Mouse (Mus musculus): ENCODE data around the gene Pdzph1. TPM values are rescaled to one million over a fixed set of nuclear protein-coding genes. Genes with fewer than 3 reads are reported as not detected.

Pdzph1 gene
- polyA plus RNA-seq, 1 experiment from 2014 or later: 5.6 TPM

DNA sequence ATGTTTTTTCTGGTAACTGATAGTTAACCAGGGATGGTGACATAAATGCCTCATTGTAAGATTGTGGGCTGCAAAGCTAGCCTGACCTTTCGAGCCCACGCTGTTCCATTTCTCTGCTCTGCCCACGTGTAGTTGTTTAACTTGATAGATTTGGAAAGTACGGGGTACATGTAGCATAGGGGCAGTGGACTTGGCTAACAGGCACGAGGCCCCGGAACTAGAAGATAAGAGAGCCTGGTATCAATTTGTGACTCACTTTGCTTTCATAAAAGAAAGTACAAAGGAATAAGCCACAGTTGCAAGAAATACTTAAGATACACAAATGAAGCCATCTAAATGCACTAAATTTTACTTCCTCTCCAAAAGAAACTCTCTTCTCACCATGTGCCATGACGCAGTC lies 79.6 kb downstream of the Pdzph1 start:
- no peak for ATAC-seq
- Histone ChIP-seq H3K4me1 (ENCODE audit: control insufficient read depth, insufficient read depth, low read length) (no peaks in the 10 kb centered on the region), H3K9ac (ENCODE audit: low read depth, low read length) (no peak overlapping the region), H3K27ac (ENCODE audit: low read length) (no peak overlapping the region), H3K4me3 (ENCODE audit: low read depth, low read length) (no peak overlapping the region), H3K9me3 (replicated peaks; ENCODE audit: control insufficient read depth, low read length, poor library complexity, severe bottlenecking) (no peaks in the 10 kb centered on the region), H3K4me2 (ENCODE audit: low read length) (no peak overlapping the region), H3K27me3 (ENCODE audit: control insufficient read depth, insufficient read depth, low read depth, low read length) (no peaks in the 10 kb centered on the region), H3K36me3 (ENCODE audit: control insufficient read depth, insufficient read depth, low read length) (no peaks in the 10 kb centered on the region)
- WGBS: 83% methylated on average over 7 of the region's 7 CpGs

DNA sequence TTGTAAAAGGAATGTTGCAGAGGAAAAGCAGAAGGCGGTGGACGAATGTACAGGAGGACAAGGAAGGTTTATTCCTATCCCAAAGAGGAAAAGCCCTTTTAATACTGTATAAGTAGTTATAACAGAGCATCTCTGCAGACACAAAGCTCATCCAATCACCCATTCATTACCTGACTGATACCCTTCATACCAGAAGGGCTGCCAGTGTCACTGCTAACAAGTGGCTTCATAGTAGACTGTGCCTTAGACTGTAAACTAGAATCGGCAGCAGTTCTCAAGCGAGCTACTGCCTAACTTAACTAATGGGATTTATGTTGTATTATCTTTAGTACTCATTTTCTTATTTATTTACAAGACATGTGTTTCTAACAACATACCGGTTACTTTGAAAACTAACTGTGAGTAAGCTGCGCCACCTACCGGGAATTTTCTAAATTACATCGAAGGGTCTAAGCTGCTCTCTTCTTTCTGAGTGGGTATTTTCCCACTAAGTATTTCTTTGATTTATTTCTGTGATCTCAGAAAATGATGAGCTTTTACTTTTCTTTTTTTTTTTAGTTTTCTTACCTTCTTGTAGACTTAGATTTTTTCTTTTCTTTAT lies 82.0 kb downstream of the Pdzph1 start:
- Histone ChIP-seq H3K27ac (ENCODE audit: low read length) (no peak overlapping the region), H3K36me3 (ENCODE audit: control insufficient read depth, insufficient read depth, low read length) (no peaks in the 10 kb centered on the region), H3K4me2 (ENCODE audit: low read length) (no peak overlapping the region), H3K9me3 (replicated peaks; ENCODE audit: control insufficient read depth, low read length, poor library complexity, severe bottlenecking) (no peaks in the 10 kb centered on the region), H3K4me3 (ENCODE audit: low read depth, low read length) (no peak overlapping the region), H3K27me3 (ENCODE audit: control insufficient read depth, insufficient read depth, low read depth, low read length) (no peaks in the 10 kb centered on the region), H3K9ac (ENCODE audit: low read depth, low read length) (no peak overlapping the region), H3K4me1 (ENCODE audit: control insufficient read depth, insufficient read depth, low read length) (no peaks in the 10 kb centered on the region)
- WGBS: 39% methylated on average over 8 of the region's 8 CpGs
- ATAC-seq: peak; percentile 78; the same call in 1 of the 2 replicates

DNA sequence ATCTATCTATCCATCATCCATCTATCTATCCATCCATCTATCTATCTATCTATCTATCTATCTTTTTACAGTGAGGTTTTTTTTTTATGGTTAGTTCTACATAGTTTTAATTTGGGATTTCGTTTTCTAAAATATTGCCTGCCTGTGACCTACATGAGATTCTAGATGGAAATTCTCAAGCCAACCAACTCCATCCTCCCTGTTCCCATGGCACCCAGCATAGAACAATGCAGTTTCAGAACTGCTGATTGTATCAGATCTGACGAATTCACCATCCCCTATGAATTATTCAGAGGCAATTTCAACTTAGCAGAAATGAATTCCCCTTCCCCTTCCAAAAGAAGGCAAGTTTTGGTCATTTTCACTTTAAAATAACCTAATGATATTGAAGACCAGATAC lies 85.2 kb downstream of the Pdzph1 start:
- Histone ChIP-seq H3K27me3 (ENCODE audit: control insufficient read depth, insufficient read depth, low read depth, low read length) (no peaks in the 10 kb centered on the region), H3K9ac (ENCODE audit: low read depth, low read length) (no peak overlapping the region), H3K4me1 (ENCODE audit: control insufficient read depth, insufficient read depth, low read length) (no peaks in the 10 kb centered on the region), H3K9me3 (replicated peaks; ENCODE audit: control insufficient read depth, low read length, poor library complexity, severe bottlenecking) (no peaks in the 10 kb centered on the region), H3K4me3 (ENCODE audit: low read depth, low read length) (no peak overlapping the region), H3K27ac (ENCODE audit: low read length) (no peak overlapping the region), H3K4me2 (ENCODE audit: low read length) (no peak overlapping the region), H3K36me3 (ENCODE audit: control insufficient read depth, insufficient read depth, low read length) (no peaks in the 10 kb centered on the region)
- WGBS: 37% methylated on average over 2 of the region's 2 CpGs
- ATAC-seq: no peak

DNA sequence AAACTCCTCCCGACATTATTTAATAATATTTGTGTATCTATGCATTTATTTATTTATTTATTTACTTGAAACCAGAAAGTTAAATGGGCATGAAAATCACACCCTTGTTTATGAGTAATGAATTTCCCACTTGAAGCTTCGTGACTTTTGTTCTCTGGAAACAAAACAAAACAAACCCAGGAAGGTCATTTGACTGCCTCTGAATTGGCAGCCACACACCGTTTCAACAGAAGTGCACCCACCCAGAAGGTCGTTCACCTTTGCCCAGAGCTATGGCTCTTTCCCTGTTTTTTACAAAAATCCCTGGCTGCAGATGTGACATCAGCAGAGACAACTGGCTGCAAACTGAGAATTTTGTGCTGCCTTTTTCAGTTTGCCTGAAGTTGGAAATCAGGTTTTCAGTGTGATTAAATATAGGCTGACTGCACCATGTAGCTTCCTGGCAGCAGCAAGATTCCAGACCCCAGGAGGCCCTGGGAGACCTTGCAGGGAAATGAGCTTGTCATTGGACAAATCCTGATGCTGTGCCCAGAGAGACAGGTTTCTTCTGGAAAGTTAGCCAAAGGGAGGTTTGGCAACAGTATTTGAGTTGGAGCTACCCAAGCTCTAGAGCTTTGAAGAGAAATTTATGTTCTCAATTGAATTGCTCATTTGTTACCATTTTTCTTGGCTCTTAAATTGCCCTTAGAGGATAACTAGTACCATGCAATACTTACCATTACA lies 99.5 kb downstream of the Pdzph1 start:
- H3K36me3 ChIP-seq (ENCODE audit: control insufficient read depth, insufficient read depth, low read length): no peaks in the 10 kb centered on the region
- H3K9ac ChIP-seq (ENCODE audit: low read depth, low read length): no peak overlapping the region
- no peaks in the 10 kb centered on the region for H3K9me3 ChIP-seq (replicated peaks; ENCODE audit: control insufficient read depth, low read length, poor library complexity, severe bottlenecking)
- H3K27ac ChIP-seq (ENCODE audit: low read length): no peak overlapping the region
- WGBS: 32% methylated on average over 4 of the region's 4 CpGs
- no peak overlapping the region for H3K4me2 ChIP-seq (ENCODE audit: low read length)
- H3K27me3 ChIP-seq (ENCODE audit: control insufficient read depth, insufficient read depth, low read depth, low read length): no peaks in the 10 kb centered on the region
- ATAC-seq: no peak
- H3K4me3 ChIP-seq (ENCODE audit: low read depth, low read length): no peak overlapping the region
- peaks cover 7% of the 10 kb centered on the region; the same call in 1 of the 2 replicates for H3K4me1 ChIP-seq (ENCODE audit: control insufficient read depth, insufficient read depth, low read length)

DNA sequence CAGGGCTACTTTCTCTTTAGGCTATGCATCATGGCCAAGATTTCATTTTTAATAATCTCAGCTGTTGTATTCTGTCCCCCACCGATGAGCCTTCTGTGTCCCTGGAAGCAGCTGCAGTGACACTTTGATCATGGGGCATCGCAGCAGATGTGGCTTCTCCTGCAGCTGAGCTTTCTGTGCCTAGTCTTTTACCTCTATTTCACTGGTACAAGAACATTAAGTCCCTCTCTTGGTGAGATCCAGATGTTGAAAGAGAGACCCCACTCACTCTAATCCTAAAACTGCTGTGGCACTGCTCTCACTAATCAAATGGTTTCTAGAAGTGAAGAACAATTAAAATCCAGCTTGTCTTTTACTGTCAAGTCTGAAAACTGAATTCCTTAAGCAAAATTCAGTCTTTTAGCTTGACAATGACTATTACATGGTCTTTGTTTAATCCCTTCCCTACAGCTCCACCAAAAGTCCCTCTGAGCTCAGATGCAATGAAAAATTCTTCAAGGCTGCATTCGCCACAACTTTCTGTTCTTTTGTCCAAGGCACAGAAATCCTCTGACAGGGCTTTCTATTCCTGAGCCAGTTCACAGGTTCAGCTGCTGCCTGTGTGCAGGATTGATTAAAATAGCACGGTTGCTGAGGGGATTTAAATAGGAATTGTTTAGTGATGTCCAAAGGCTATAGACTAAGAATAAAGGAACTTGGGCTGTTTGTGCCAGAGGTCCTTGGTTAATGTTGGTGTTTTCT lies 101.1 kb downstream of the Pdzph1 start:
- Histone ChIP-seq H3K4me1 (ENCODE audit: control insufficient read depth, insufficient read depth, low read length) (peaks cover 9% of the 10 kb centered on the region; the same call in 1 of the 2 replicates), H3K27me3 (ENCODE audit: control insufficient read depth, insufficient read depth, low read depth, low read length) (no peaks in the 10 kb centered on the region), H3K36me3 (ENCODE audit: control insufficient read depth, insufficient read depth, low read length) (no peaks in the 10 kb centered on the region), H3K27ac (ENCODE audit: low read length) (no peak overlapping the region), H3K4me2 (ENCODE audit: low read length) (no peak overlapping the region), H3K9me3 (replicated peaks; ENCODE audit: control insufficient read depth, low read length, poor library complexity, severe bottlenecking) (no peaks in the 10 kb centered on the region), H3K9ac (ENCODE audit: low read depth, low read length) (no peak overlapping the region), H3K4me3 (ENCODE audit: low read depth, low read length) (no peak overlapping the region)
- ATAC-seq: no peak
- WGBS: 7% methylated on average over 4 of the region's 4 CpGs

DNA sequence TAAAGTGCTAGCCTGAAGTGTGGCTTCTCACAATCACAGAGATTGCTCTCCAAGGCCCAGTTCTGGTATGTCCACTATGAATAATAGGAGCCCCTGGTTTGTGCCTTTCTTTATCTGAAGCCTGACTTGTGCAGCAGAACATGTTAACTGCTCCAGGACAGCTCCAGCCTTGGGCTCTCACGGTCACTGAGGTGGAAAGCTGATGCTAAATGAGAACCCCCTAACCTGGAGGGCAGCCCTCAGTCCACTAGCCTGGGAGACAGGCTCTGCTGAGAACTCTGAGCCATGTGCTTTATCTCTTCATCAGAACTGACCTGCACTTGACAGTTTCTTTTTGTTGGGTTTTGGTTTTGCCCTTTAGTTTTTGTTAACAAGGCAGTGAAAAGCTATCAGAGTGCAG lies 106.8 kb downstream of the Pdzph1 start:
- Histone ChIP-seq H3K36me3 (ENCODE audit: control insufficient read depth, insufficient read depth, low read length) (no peaks in the 10 kb centered on the region), H3K9ac (ENCODE audit: low read depth, low read length) (no peak overlapping the region), H3K4me2 (ENCODE audit: low read length) (no peak overlapping the region), H3K9me3 (replicated peaks; ENCODE audit: control insufficient read depth, low read length, poor library complexity, severe bottlenecking) (no peaks in the 10 kb centered on the region), H3K4me1 (ENCODE audit: control insufficient read depth, insufficient read depth, low read length) (peaks cover 5% of the 10 kb centered on the region; the same call in 1 of the 2 replicates), H3K27ac (ENCODE audit: low read length) (no peak overlapping the region), H3K27me3 (ENCODE audit: control insufficient read depth, insufficient read depth, low read depth, low read length) (no peaks in the 10 kb centered on the region), H3K4me3 (ENCODE audit: low read depth, low read length) (no peak overlapping the region)
- 33% methylated on average over 1 of the region's 1 CpGs for WGBS
- peak; percentile 56 for ATAC-seq

DNA sequence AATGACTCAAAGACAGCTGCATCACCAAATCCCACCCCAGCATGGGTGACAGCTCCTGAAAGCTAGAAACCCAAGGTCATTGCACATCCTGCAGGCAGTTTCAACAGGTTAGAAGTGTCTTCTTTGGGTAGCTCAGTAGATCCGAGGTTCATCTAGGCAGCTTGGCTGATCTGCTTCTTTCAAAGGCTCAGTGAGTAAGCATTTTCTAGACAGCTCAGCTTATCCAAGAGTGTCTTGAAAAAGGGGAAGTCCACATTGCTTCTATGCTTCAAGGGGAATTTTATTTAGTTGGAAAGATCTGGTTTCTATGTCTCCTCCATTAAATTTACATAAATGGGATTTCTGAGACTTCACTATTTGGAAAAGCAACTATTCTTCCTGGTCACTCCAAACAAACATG lies 117.8 kb downstream of the Pdzph1 start:
- H3K9ac ChIP-seq (ENCODE audit: low read depth, low read length): no peak overlapping the region
- no peaks in the 10 kb centered on the region for H3K27me3 ChIP-seq (ENCODE audit: control insufficient read depth, insufficient read depth, low read depth, low read length)
- no peak overlapping the region for H3K27ac ChIP-seq (ENCODE audit: low read length)
- H3K4me2 ChIP-seq (ENCODE audit: low read length): no peak overlapping the region
- no peak for ATAC-seq
- no peaks in the 10 kb centered on the region for H3K4me1 ChIP-seq (ENCODE audit: control insufficient read depth, insufficient read depth, low read length)
- WGBS: 69% methylated on average over 1 of the region's 1 CpGs
- H3K4me3 ChIP-seq (ENCODE audit: low read depth, low read length): no peak overlapping the region
- H3K36me3 ChIP-seq (ENCODE audit: control insufficient read depth, insufficient read depth, low read length): no peaks in the 10 kb centered on the region
- no peaks in the 10 kb centered on the region for H3K9me3 ChIP-seq (replicated peaks; ENCODE audit: control insufficient read depth, low read length, poor library complexity, severe bottlenecking)

DNA sequence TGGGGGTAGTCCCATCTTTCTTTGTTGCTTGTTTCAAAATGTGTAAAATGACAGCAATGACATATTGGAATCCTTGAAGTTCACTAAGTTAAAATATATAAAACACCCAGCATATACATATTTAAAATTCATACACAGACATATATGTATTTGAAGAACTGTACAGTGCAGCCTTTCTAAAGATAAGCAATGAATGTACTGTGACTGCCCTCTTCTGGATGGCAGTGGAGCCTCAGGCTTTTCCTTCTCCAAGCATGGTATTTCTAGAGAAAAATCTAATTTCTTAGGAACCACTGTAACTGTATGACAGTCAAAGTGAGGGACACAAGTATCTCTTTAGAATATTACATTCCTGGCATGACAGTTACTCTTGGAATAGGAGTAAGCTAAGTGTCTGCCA lies 120.4 kb downstream of the Pdzph1 start:
- no peaks in the 10 kb centered on the region for H3K9me3 ChIP-seq (replicated peaks; ENCODE audit: control insufficient read depth, low read length, poor library complexity, severe bottlenecking)
- H3K27me3 ChIP-seq (ENCODE audit: control insufficient read depth, insufficient read depth, low read depth, low read length): no peaks in the 10 kb centered on the region
- H3K9ac ChIP-seq (ENCODE audit: low read depth, low read length): no peak overlapping the region
- ATAC-seq: peak; percentile 78
- no peaks in the 10 kb centered on the region for H3K4me1 ChIP-seq (ENCODE audit: control insufficient read depth, insufficient read depth, low read length)
- no peak overlapping the region for H3K4me3 ChIP-seq (ENCODE audit: low read depth, low read length)
- no peak overlapping the region for H3K4me2 ChIP-seq (ENCODE audit: low read length)
- H3K27ac ChIP-seq (ENCODE audit: low read length): no peak overlapping the region
- H3K36me3 ChIP-seq (ENCODE audit: control insufficient read depth, insufficient read depth, low read length): no peaks in the 10 kb centered on the region

Data from midbrain, embryonic 16.5 days (tissue).